Mouse (Mus musculus): Measurements from ENCODE around the gene Fkbp9.
A peak's percentile ranks its signal among the peaks of the same experiment; 100 is the strongest.

Gene Fkbp9

GRCm38 (mm10) chr6:56905486-56905885 lies 73.6 kb downstream of the Fkbp9 start:
- DNase-seq (ENCODE audit: low spot score), result no peak

GRCm38 (mm10) chr6:56906121-56906846 lies 74.4 kb downstream of the Fkbp9 start:
- no peak for DNase-seq (ENCODE audit: low spot score)

GRCm38 (mm10) chr6:56907973-56908372 lies 76.1 kb downstream of the Fkbp9 start:
- no peak for DNase-seq (ENCODE audit: low spot score)

- DNase-seq (ENCODE audit: low spot score), result no peak
These were observed 76.5 kb downstream of the Fkbp9 start for GRCm38 (mm10) chr6:56908397-56908796.

GRCm38 (mm10) chr6:56908912-56909311 lies 77.1 kb downstream of the Fkbp9 start:
- DNase-seq (ENCODE audit: low spot score), result no peak

GRCm38 (mm10) chr6:56910910-56911309 lies 79.1 kb downstream of the Fkbp9 start:
- no peak for DNase-seq (ENCODE audit: low spot score)

- no peak for DNase-seq (ENCODE audit: low spot score)
These were observed 81.4 kb downstream of the Fkbp9 start for GRCm38 (mm10) chr6:56913092-56913858.

- DNase-seq (ENCODE audit: low spot score), result no peak
These were observed 84.4 kb downstream of the Fkbp9 start for GRCm38 (mm10) chr6:56916279-56916678.

- DNase-seq (ENCODE audit: low spot score), result no peak
These were observed 85.9 kb downstream of the Fkbp9 start for GRCm38 (mm10) chr6:56917578-56918368.

GRCm38 (mm10) chr6:56919330-56920044 lies 87.6 kb downstream of the Fkbp9 start:
- DNase-seq (ENCODE audit: low spot score), result no peak

- DNase-seq (ENCODE audit: low spot score), result no peak
These were observed 88.6 kb downstream of the Fkbp9 start for GRCm38 (mm10) chr6:56920222-56921092.

GRCm38 (mm10) chr6:56923331-56923725 lies 91.5 kb downstream of the Fkbp9 start:
- DNase-seq (ENCODE audit: low spot score), result no peak

- DNase-seq (ENCODE audit: low spot score), result peak; percentile 60
These were observed 92.2 kb downstream of the Fkbp9 start, which contains the start of the genes Nt5c3 and Vmn1r4 for GRCm38 (mm10) chr6:56923726-56924707. Gene Nt5c3 (minus strand): TSS chr6:56923932. Gene Vmn1r4 (plus strand): TSS chr6:56924015.

All from urinary bladder, postnatal 10 days (tissue).